Mouse (Mus musculus) left cerebral cortex, adult 18-20 months (tissue): ENCODE measurements at regions not wholly inside any gene's neighbourhood (a gene's known extent, or its start where the extent isn't known, plus 50 kb on each side); places are given as distances from the start of the nearest gene placed in this dataset.

Experiments used
- DNase-seq, 2 experiments: peaks; one replicate each; pipeline ENCODE4 v3.0.0; 2021 to 2022; ENCODE audit warnings: low spot score in 2 of 2, mixed read lengths in 1 of 2

GRCm38 (mm10) chr9:91586635-91587034 lies 221.0 kb upstream of the Zic1 start:
- no peak for DNase-seq

GRCm38 (mm10) chr9:91574156-91574555 lies 208.5 kb upstream of the Zic1 start:
- DNase-seq: no peak

GRCm38 (mm10) chr9:91566006-91566641 lies 200.5 kb upstream of the Zic1 start:
- DNase-seq: no peak

- DNase-seq: no peak
Observed at GRCm38 (mm10) chr9:91561331-91561730, 195.7 kb upstream of the Zic1 start.

GRCm38 (mm10) chr9:91559794-91560193 lies 194.2 kb upstream of the Zic1 start:
- no peak for DNase-seq

GRCm38 (mm10) chr9:91547051-91547450 lies 181.4 kb upstream of the Zic1 start:
- DNase-seq: no peak

GRCm38 (mm10) chr9:91545402-91545801 lies 179.8 kb upstream of the Zic1 start:
- DNase-seq: no peak

- no peak for DNase-seq
Observed at GRCm38 (mm10) chr9:91528838-91529475, 163.3 kb upstream of the Zic1 start.

- DNase-seq: no peak
Observed at GRCm38 (mm10) chr9:91528388-91528787, 162.8 kb upstream of the Zic1 start.

- no peak for DNase-seq
Observed at GRCm38 (mm10) chr9:91520521-91520920, 154.9 kb upstream of the Zic1 start.

- no peak for DNase-seq
Observed at GRCm38 (mm10) chr9:91509672-91510071, 144.1 kb upstream of the Zic1 start.

- no peak for DNase-seq
Observed at GRCm38 (mm10) chr9:91503657-91504329, 138.2 kb upstream of the Zic1 start.

- no peak for DNase-seq
Observed at GRCm38 (mm10) chr9:91476596-91476995, 111.0 kb upstream of the Zic1 start.

GRCm38 (mm10) chr9:91462713-91463425 lies 97.3 kb upstream of the Zic1 start:
- DNase-seq: no peak

- DNase-seq: no peak
Observed at GRCm38 (mm10) chr9:91459921-91460320, 94.3 kb upstream of the Zic1 start.

- no peak for DNase-seq
Observed at GRCm38 (mm10) chr9:91456843-91457242, 91.2 kb upstream of the Zic1 start.

- DNase-seq: no peak
Observed at GRCm38 (mm10) chr9:91456253-91456823, 90.7 kb upstream of the Zic1 start.

- no peak for DNase-seq
Observed at GRCm38 (mm10) chr9:91439106-91439505, 73.5 kb upstream of the Zic1 start.
